Mouse (Mus musculus) bone marrow, adult 2 months (tissue): ENCODE measurements around the gene Cryba2. TPM values are rescaled to one million over a fixed set of nuclear protein-coding genes. Genes with fewer than 3 reads are reported as not detected.

Experiments
- H3K27ac ChIP-seq: fragments of 200-500 bp; 2 replicates; pipeline ENCODE4 v1.5.1; 2012; ENCODE audit warnings: low read depth, mild to moderate bottlenecking, control low read depth, inconsistent platforms, low read length; ENCODE audit not compliant: control insufficient read depth, poor library complexity, insufficient read depth
- H3K4me1 ChIP-seq: fragments of 200-500 bp; 2 replicates; pipeline ENCODE4 v1.6.1; 2011; ENCODE audit warnings: low read length; ENCODE audit not compliant: control insufficient read depth, insufficient read depth
- H3K4me3 ChIP-seq: fragments of 200-500 bp; replicated peaks from 2 replicates; pipeline ENCODE3; 2011; ENCODE audit warnings: mild to moderate bottlenecking, low read depth, low read length, control low read depth; ENCODE audit not compliant: control insufficient read depth
- CTCF ChIP-seq: fragments of 200-500 bp; IDR thresholded peaks from 2 replicates; pipeline ENCODE4 v1.5.1; 2011; ENCODE audit warnings: low read length, control low read depth; ENCODE audit not compliant: control insufficient read depth, insufficient read depth
- POLR2A ChIP-seq: fragments of 200-500 bp; IDR thresholded peaks from 2 replicates; pipeline ENCODE4 v1.6.1; 2011; ENCODE audit warnings: low read depth, mild to moderate bottlenecking, control low read depth, low read length, borderline replicate concordance; ENCODE audit not compliant: control insufficient read depth
- whole genome bisulfite sequencing: fragments of 180-500 bp; shearing (Covaris S2); methylation state at CpG from one replicate; pipeline ENCODE4 v1.1.7; 2018; 5-methylcytosine and 5-hydroxymethylcytosine counted together
- polyA plus RNA-seq: library from polyadenylated mRNA; stranded (reverse); fragments of >200 nt; gene quantifications from 2 replicates; pipeline ENCODE4 v1.2.4, GENCODE M21; 2011; ENCODE audit warnings: low replicate concordance; ENCODE audit not compliant: missing spikeins, insufficient read depth, insufficient read length

Gene Cryba2
- polyA plus RNA-seq, 1 experiment: not detected

DNA sequence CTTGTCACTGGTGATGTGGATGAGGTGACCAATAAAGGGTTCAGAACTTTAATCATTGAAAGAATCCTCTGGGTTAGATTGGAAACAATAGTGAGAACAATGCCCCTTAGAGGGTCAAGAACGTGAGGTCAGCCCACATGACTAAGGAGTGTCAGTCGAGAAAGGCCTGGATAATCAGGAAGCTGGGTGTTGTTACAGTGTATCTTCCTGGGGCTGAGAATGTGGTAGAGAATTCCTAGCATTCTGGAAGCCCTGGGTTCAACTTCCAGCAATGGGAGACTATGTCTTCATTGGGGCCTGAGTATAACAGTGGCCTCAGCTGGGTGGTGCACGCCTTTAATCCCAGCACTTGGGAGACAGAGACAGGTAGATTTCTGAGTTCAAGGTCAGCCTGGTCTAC, 15.7 kb downstream of the Cryba2 start:
- H3K27ac ChIP-seq: no peak overlapping the region
- 38% methylated on average over 3 of the region's 3 CpGs for WGBS
- no peak for TF ChIP-seq CTCF
- no peak for TF ChIP-seq POLR2A
- no peaks in the 10 kb centered on the region for H3K4me1 ChIP-seq
- H3K4me3 ChIP-seq: no peak overlapping the region

DNA sequence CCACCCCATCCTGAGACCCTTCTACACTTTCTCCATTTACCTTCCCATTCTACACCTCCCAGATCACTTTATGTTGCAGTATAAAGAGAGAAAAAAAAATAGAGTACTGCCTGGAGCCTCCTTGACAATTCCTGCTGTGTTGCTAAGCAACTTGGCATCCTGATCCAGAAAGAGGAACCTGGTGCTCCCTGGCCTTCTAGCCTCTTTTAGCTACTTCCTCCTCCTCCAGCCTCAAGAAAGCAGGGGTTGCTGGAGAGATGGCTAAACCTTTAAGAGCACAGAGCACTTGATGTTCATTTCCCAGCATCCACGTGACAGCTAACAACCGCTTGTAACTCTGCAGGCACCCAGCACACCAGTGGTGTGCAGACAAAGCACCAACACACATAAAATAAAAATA, 20.7 kb downstream of the Cryba2 start:
- Histone ChIP-seq H3K4me3 (no peak overlapping the region), H3K4me1 (no peaks in the 10 kb centered on the region), H3K27ac (no peak overlapping the region)
- TF ChIP-seq CTCF (no peak), POLR2A (no peak)
- 40% methylated on average over 2 of the region's 2 CpGs for WGBS

DNA sequence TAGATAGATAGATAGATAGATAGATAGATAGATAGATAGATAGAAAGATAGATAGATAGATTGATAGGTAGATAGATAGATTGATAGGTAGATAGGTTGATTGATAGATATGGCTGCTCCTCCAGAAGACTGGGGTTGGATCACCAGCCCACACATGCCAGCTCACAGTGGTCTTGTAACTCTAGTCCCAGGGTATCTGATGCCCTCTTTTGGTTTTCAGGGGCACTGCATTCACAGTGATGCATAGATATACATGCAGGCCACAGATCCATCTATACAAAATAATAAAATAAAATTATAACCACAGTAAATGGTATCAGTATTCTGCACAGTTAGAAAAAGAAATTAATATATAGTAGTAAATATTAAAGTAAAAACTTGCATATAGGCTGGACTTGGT, 31.2 kb downstream of the Cryba2 start:
- no peak for TF ChIP-seq POLR2A
- TF ChIP-seq CTCF: no peak
- no peaks in the 10 kb centered on the region for H3K4me1 ChIP-seq
- no peak overlapping the region for H3K4me3 ChIP-seq
- H3K27ac ChIP-seq: no peak overlapping the region

DNA sequence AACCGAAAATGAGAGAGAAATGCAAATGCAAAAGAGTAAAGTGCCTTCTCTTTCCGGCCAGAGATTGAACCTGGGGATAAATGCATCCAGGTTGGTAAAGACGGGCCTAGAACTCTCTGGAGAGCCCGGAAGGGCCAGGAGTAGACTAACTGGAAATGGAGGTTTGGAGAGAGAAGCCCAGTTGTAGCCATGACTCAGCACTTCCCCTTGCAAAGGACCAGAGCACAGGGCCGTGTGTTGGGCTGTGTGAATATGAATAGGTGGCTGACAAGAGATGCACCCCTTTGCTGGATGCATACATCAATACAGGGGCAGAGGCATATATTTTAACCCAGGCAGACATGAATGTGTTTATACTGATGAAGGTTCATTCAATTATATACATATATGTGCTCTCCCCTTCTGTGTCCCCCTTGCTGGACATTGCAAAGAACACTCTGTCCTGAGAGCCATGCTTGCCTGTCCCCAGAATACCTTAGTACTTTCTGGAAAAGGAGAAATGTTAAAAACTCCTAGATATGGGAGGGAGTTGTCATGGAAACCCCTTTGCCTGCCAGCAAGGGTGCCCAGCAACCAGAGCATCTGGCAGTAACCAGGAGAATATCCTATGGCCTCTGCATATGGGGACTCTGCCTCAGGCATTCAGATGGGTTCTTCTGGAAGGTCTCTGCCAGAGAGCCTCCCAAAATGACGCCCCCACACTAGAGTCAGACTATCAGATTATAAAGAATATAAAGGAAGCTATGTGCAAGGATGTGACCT, 33.5 kb downstream of the Cryba2 start:
- Histone ChIP-seq H3K4me3 (no peak overlapping the region), H3K4me1 (no peaks in the 10 kb centered on the region), H3K27ac (no peak overlapping the region)
- TF ChIP-seq POLR2A (no peak), CTCF (no peak)
- WGBS: 30% methylated on average over 6 of the region's 6 CpGs

DNA sequence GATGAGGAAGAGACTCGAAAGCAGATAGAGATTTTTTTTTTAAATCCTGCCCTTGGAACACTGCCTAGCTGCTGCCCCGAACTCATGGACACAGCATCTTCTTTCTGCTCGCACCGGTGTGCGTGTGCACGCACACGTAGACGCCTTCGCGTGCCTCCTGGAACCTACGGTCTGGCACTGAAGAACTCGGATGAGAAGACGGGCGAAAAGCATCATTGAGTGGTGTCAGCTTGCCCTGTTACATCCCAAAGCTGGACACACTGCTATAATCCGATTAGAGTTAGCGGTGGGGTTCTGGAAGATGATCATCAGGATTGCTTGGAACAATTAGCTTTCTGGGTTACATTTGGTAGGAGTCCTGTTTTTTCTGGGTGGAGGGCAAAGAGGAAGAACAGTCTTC, 34.1 kb downstream of the Cryba2 start:
- 12% methylated on average over 16 of the region's 16 CpGs for WGBS
- Histone ChIP-seq H3K27ac (no peak overlapping the region), H3K4me3 (no peak overlapping the region), H3K4me1 (no peaks in the 10 kb centered on the region)
- TF ChIP-seq POLR2A (no peak), CTCF (no peak)

DNA sequence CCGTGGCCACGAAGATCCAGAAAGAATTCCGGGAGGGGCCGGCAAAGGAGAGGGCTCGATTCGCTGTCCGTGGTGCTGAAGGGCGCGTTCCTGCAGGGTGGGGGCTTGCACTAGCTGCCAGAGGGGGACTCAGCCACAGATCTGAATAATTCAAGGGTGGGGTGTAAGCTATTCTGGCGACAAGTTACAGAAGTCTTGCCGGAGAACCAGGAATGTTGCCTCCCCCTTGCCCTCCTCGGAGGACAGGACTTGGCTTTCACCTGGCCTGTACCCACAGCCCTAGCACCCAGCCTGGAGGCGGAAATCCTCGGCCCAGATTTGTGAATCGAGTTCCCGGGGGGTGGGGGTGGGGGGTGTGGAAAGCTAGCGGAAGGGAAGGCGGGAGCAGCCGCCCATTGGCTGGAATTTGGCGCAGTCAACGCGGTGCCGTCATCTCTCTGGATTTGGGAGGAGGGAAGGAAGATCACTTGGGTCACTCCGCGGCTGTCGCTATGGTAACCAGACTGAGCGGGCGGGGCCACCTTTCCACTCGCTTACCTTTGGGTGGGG, 34.7 kb downstream of the Cryba2 start:
- Histone ChIP-seq H3K27ac (no peak overlapping the region), H3K4me1 (no peaks in the 10 kb centered on the region), H3K4me3 (no peak overlapping the region)
- TF ChIP-seq CTCF (no peak), POLR2A (no peak)
- WGBS: 4% methylated on average over 29 of the region's 29 CpGs

DNA sequence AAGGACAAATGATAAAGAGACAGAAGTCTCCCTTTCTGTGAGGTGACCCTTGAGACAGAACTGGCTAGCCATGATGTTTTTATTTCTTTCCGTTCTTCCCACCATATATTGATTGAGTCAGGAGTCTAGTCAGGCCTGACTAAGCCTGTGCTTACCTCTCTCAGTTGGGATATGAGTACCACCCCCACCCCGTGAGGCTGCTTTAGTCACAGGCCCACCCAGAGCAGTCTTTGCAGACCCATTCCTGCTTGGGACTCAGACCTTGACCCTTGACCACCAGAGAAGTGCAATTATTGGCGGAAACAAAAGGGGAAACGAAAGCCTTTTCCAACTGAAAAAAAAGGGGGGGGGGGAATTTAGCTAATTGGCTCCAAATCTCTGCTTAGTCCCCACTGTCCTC, 35.3 kb downstream of the Cryba2 start:
- TF ChIP-seq POLR2A (no peak), CTCF (no peak)
- WGBS: 16% methylated on average over 4 of the region's 4 CpGs
- no peak overlapping the region for H3K27ac ChIP-seq
- H3K4me1 ChIP-seq: no peaks in the 10 kb centered on the region
- H3K4me3 ChIP-seq: no peak overlapping the region

DNA sequence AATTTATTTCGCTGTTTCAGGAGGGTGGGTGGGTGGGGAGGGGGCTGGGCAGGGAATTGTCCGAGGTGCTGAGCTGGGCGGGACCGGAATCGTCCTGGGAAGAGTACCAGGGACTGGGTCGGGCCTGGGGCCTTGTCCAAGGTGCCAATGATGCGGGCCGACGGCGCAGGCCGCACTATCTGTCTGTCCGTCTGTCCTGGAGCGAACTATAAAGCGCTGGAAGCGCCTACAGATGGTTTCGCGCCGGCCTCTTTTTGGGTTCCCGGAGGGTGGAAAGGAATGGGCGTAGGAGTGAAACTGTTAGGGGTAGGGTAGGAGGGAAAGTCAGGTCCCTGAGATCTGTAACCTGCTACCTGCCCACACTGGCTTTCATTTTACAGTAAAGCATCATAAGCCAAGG, 35.7 kb downstream of the Cryba2 start:
- TF ChIP-seq CTCF: no peak
- no peak for TF ChIP-seq POLR2A
- Histone ChIP-seq H3K27ac (no peak overlapping the region), H3K4me1 (no peaks in the 10 kb centered on the region), H3K4me3 (no peak overlapping the region)
- WGBS: 6% methylated on average over 20 of the region's 20 CpGs
